Mouse (Mus musculus) heart, embryonic 13.5 days (tissue): Measurements from ENCODE around the gene Chd2. TPM values are rescaled to one million over a fixed set of nuclear protein-coding genes. Genes with fewer than 3 reads are reported as not detected.

Experiments
- ATAC-seq: fragments of 200-750 bp; cut with Nextera tagmentation; 2 replicates; pipeline ENCODE4 v1.8.0; 2017; ENCODE audit warnings: moderate TSS enrichment; ENCODE audit not compliant: insufficient number of reproducible peaks, low FRiP score, low TSS enrichment; ENCODE audit errors: extremely low read depth
- H3K27ac ChIP-seq: fragments of 300-500 bp; sonication (generic); replicated peaks from 2 replicates; pipeline ENCODE4 v1.5.1; 2015; ENCODE audit warnings: moderate library complexity, mild to moderate bottlenecking, inconsistent platforms
- H3K27me3 ChIP-seq: fragments of 300-500 bp; sonication (generic); replicated peaks from 2 replicates; pipeline ENCODE4 v1.6.1; 2015; ENCODE audit warnings: mild to moderate bottlenecking, inconsistent platforms
- H3K36me3 ChIP-seq: fragments of 300-500 bp; sonication (generic); 2 replicates; pipeline ENCODE4 v1.6.1; 2015; ENCODE audit warnings: mild to moderate bottlenecking, inconsistent platforms
- H3K4me1 ChIP-seq: fragments of 300-500 bp; sonication (generic); 2 replicates; pipeline ENCODE4 v1.6.1; 2015; ENCODE audit warnings: inconsistent platforms
- H3K4me2 ChIP-seq: fragments of 300-500 bp; sonication (generic); 2 replicates; pipeline ENCODE4 v1.6.1; 2015; ENCODE audit warnings: inconsistent platforms, mild to moderate bottlenecking, moderate library complexity
- H3K4me3 ChIP-seq: fragments of 300-500 bp; sonication (generic); 2 replicates; pipeline ENCODE4 v1.5.1; 2015; ENCODE audit warnings: moderate library complexity, mild to moderate bottlenecking, inconsistent platforms
- H3K9ac ChIP-seq: fragments of 300-500 bp; sonication (generic); 2 replicates; pipeline ENCODE4 v1.6.1; 2015; ENCODE audit warnings: inconsistent platforms, mild to moderate bottlenecking, moderate library complexity
- H3K9me3 ChIP-seq: fragments of 300-500 bp; sonication (generic); 2 replicates; pipeline ENCODE4 v1.6.1; 2016; ENCODE audit warnings: inconsistent platforms
- WGBS: fragments of 180-500 bp; shearing (Covaris S2); methylation state at CpG from one replicate; pipeline ENCODE4 v1.1.7; 2015; ENCODE audit warnings: mixed read lengths; 5-methylcytosine and 5-hydroxymethylcytosine counted together
- polyA plus RNA-seq: library from polyadenylated mRNA; unstranded; fragments of >200 nt; fragmentation: Nextera tagmentation; extraction: Ambion mirVana; gene quantifications from 2 replicates; pipeline ENCODE4 v1.2.1, GENCODE M21; 2015

Chd2 gene
- 31.3 and 34.1 TPM in 2 replicates for polyA plus RNA-seq

- Histone ChIP-seq H3K9me3 (no peaks in the 10 kb centered on the region), H3K4me3 (peak within 1 kb of the TSS; percentile 76), H3K4me1 (peaks cover 24% of the 10 kb centered on the region), H3K27me3 (no peaks in the 10 kb centered on the region), H3K27ac (peak within 1 kb of the TSS; percentile 100), H3K36me3 (peaks cover 19% of the 10 kb centered on the region), H3K4me2 (peak within 1 kb of the TSS; percentile 66), H3K9ac (peak within 1 kb of the TSS; percentile 97)
- 0% methylated on average over 15 of the region's 15 CpGs for WGBS
- no peak for ATAC-seq
These were observed at the start of gene Chd2 for GRCm38 (mm10) chr7:73541412-73542130. TSS of gene Chd2 (minus strand) at chr7:73541830.

- H3K4me1 ChIP-seq = peaks cover 51% of the 10 kb centered on the region
- ATAC-seq = no peak
- 86% methylated on average over 5 of the region's 5 CpGs for WGBS
- H3K27me3 ChIP-seq = no peaks in the 10 kb centered on the region
- no peaks in the 10 kb centered on the region for H3K9me3 ChIP-seq
- H3K4me2 ChIP-seq = no peak overlapping the region
- H3K27ac ChIP-seq = no peak overlapping the region
- no peak overlapping the region for H3K9ac ChIP-seq
- no peaks in the 10 kb centered on the region for H3K36me3 ChIP-seq
- no peak overlapping the region for H3K4me3 ChIP-seq
These were observed 49.1 kb upstream of the Chd2 start for GRCm38 (mm10) chr7:73590757-73591156.

- H3K9ac ChIP-seq = peak overlapping the region; percentile 64
- no peaks in the 10 kb centered on the region for H3K36me3 ChIP-seq
- H3K27me3 ChIP-seq = no peaks in the 10 kb centered on the region
- no peaks in the 10 kb centered on the region for H3K9me3 ChIP-seq
- H3K27ac ChIP-seq = peak overlapping the region; percentile 86
- ATAC-seq = no peak
- peak overlapping the region; percentile 44 for H3K4me2 ChIP-seq
- H3K4me1 ChIP-seq = peaks cover 59% of the 10 kb centered on the region
- WGBS = 22% methylated on average over 14 of the region's 14 CpGs
- no peak overlapping the region; the same call in 1 of the 2 replicates for H3K4me3 ChIP-seq
These were observed 47.7 kb upstream of the Chd2 start for GRCm38 (mm10) chr7:73589208-73589771.

- no peaks in the 10 kb centered on the region for H3K9me3 ChIP-seq
- no peaks in the 10 kb centered on the region for H3K36me3 ChIP-seq
- ATAC-seq = no peak
- peak overlapping the region; percentile 64; the same call in 1 of the 2 replicates for H3K9ac ChIP-seq
- H3K4me1 ChIP-seq = peaks cover 61% of the 10 kb centered on the region
- H3K27me3 ChIP-seq = no peaks in the 10 kb centered on the region
- peak overlapping the region; percentile 86 for H3K27ac ChIP-seq
- peak overlapping the region; percentile 44; the same call in 1 of the 2 replicates for H3K4me2 ChIP-seq
- no peak overlapping the region for H3K4me3 ChIP-seq
- 77% methylated on average over 8 of the region's 8 CpGs for WGBS
These were observed 46.8 kb upstream of the Chd2 start for GRCm38 (mm10) chr7:73588351-73588906.

GRCm38 (mm10) chr7:73586717-73587116 lies 45.1 kb upstream of the Chd2 start:
- Histone ChIP-seq H3K4me1 (peaks cover 66% of the 10 kb centered on the region), H3K27ac (peak overlapping the region; percentile 99)

GRCm38 (mm10) chr7:73586206-73586605 lies 44.6 kb upstream of the Chd2 start:
- Histone ChIP-seq H3K4me1 (peaks cover 66% of the 10 kb centered on the region), H3K36me3 (no peaks in the 10 kb centered on the region), H3K4me3 (no peak overlapping the region), H3K4me2 (no peak overlapping the region), H3K27me3 (no peaks in the 10 kb centered on the region), H3K27ac (peak overlapping the region; percentile 99), H3K9ac (no peak overlapping the region), H3K9me3 (no peaks in the 10 kb centered on the region)
- ATAC-seq = no peak
- WGBS = 65% methylated on average over 11 of the region's 11 CpGs

More at GRCm38 (mm10) chr7:73586717-73587116, 45.1 kb upstream of the Chd2 start:
- Histone ChIP-seq H3K9me3 (no peaks in the 10 kb centered on the region), H3K4me3 (no peak overlapping the region), H3K4me2 (no peak overlapping the region), H3K9ac (no peak overlapping the region), H3K36me3 (no peaks in the 10 kb centered on the region), H3K27me3 (no peaks in the 10 kb centered on the region)
- ATAC-seq = no peak
- 81% methylated on average over 6 of the region's 6 CpGs for WGBS

- H3K9me3 ChIP-seq = no peaks in the 10 kb centered on the region
- 66% methylated on average over 22 of the region's 22 CpGs for WGBS
- peak overlapping the region; percentile 99 for H3K27ac ChIP-seq
- no peak overlapping the region for H3K4me3 ChIP-seq
- 0 out of 2 replicates have a peak overlapping the region, but pooled peaks have one; percentile 28 for H3K9ac ChIP-seq
- ATAC-seq = no peak
- H3K4me1 ChIP-seq = peaks cover 66% of the 10 kb centered on the region
- H3K27me3 ChIP-seq = no peaks in the 10 kb centered on the region
- H3K36me3 ChIP-seq = no peaks in the 10 kb centered on the region
- H3K4me2 ChIP-seq = peak overlapping the region; percentile 56
These were observed 43.7 kb upstream of the Chd2 start for GRCm38 (mm10) chr7:73585114-73586032.

- Histone ChIP-seq H3K4me3 (no peak overlapping the region), H3K4me1 (peaks cover 67% of the 10 kb centered on the region), H3K9me3 (no peaks in the 10 kb centered on the region), H3K4me2 (peak overlapping the region; percentile 56), H3K9ac (peak overlapping the region; percentile 68), H3K27me3 (no peaks in the 10 kb centered on the region), H3K27ac (peak overlapping the region; percentile 99), H3K36me3 (no peaks in the 10 kb centered on the region)
- WGBS = 18% methylated on average over 13 of the region's 13 CpGs
- peak; percentile 45; the same call in 1 of the 2 replicates for ATAC-seq
These were observed 42.7 kb upstream of the Chd2 start for GRCm38 (mm10) chr7:73584009-73584995.

GRCm38 (mm10) chr7:73583400-73583799 lies 41.8 kb upstream of the Chd2 start:
- Histone ChIP-seq H3K27me3 (no peaks in the 10 kb centered on the region), H3K4me1 (peaks cover 67% of the 10 kb centered on the region), H3K9ac (no peak overlapping the region), H3K36me3 (no peaks in the 10 kb centered on the region), H3K4me2 (no peak overlapping the region; the same call in 1 of the 2 replicates), H3K27ac (peak overlapping the region; percentile 99), H3K4me3 (no peak overlapping the region), H3K9me3 (no peaks in the 10 kb centered on the region)
- ATAC-seq = no peak
- 67% methylated on average over 7 of the region's 7 CpGs for WGBS

GRCm38 (mm10) chr7:73581836-73582375 lies 40.3 kb upstream of the Chd2 start:
- no peak for ATAC-seq
- H3K4me2 ChIP-seq = no peak overlapping the region
- peaks cover 69% of the 10 kb centered on the region for H3K4me1 ChIP-seq
- H3K4me3 ChIP-seq = no peak overlapping the region
- H3K27ac ChIP-seq = peak overlapping the region; percentile 48; the same call in 1 of the 2 replicates
- no peak overlapping the region for H3K9ac ChIP-seq
- WGBS = 58% methylated on average over 6 of the region's 6 CpGs
- H3K27me3 ChIP-seq = no peaks in the 10 kb centered on the region
- no peaks in the 10 kb centered on the region for H3K9me3 ChIP-seq
- H3K36me3 ChIP-seq = no peaks in the 10 kb centered on the region
